Mouse (Mus musculus): ENCODE results near the gene Mgat4e.

GRCm38 (mm10) chr1:134495991-134496390, 53.5 kb downstream of the Mgat4e start:
- TF ChIP-seq CTCF (IDR thresholded peaks at IDR 0.05; ENCODE audit: low read depth, low read length) (no peak), POLR2A (IDR thresholded peaks at IDR 0.05; ENCODE audit: insufficient read depth, low read length) (no peak), EP300 (IDR thresholded peaks at IDR 0.05; ENCODE audit: insufficient read depth, low read depth, low read length) (no peak)
